Mouse (Mus musculus) cerebellum, adult 2 months (tissue): ENCODE results near the gene Lif.

ENCODE experiments used
- CTCF ChIP-seq: fragments of 200-500 bp; IDR thresholded peaks from 2 replicates; pipeline ENCODE4 v1.5.1; 2011; ENCODE audit warnings: low read depth, mild to moderate bottlenecking, control low read depth, low read length, moderate library complexity, borderline replicate concordance; ENCODE audit not compliant: insufficient read depth
- POLR2A ChIP-seq: fragments of 200-500 bp; IDR thresholded peaks from 2 replicates; pipeline ENCODE4 v1.6.1; 2011; ENCODE audit warnings: low read length, control low read depth, borderline replicate concordance; ENCODE audit not compliant: insufficient read depth

- no peak for TF ChIP-seq POLR2A
- TF ChIP-seq CTCF, result no peak
Measured at GRCm38 (mm10) chr11:4317287-4317686, 59.9 kb downstream of the Lif start.
